Mouse (Mus musculus) adrenal gland, adult 2 months (tissue): ENCODE measurements around the gene Lamtor2. TPM values are rescaled to one million over a fixed set of nuclear protein-coding genes. Genes with fewer than 3 reads are reported as not detected.

ENCODE experiments used
- DNase-seq: peaks from one replicate; pipeline ENCODE4 v3.0.0; 2021
- polyA plus RNA-seq: library from polyadenylated mRNA; depleted of rRNA; stranded (reverse); fragments of >200 nt; gene quantifications from 2 replicates; pipeline ENCODE4 v1.2.3, GENCODE M21; 2012
- total RNA-seq, 2 experiments: library from RNA; stranded (reverse); gene quantifications; 2 replicates each; pipeline ENCODE4 v1.2.3; 2021

Lamtor2 gene
- total and polyA plus RNA-seq, 3 experiments = 117 to 154 (median 153) TPM

GRCm38 (mm10) chr3:88542486-88542885, 10.4 kb downstream of the Lamtor2 start:
- no peak for DNase-seq

- DNase-seq = no peak
Observed at GRCm38 (mm10) chr3:88541622-88542401, 11.1 kb downstream of the Lamtor2 start.

GRCm38 (mm10) chr3:88540085-88540484, 12.8 kb downstream of the Lamtor2 start:
- DNase-seq = no peak

- no peak for DNase-seq
Observed at GRCm38 (mm10) chr3:88539397-88539796, 13.5 kb downstream of the Lamtor2 start.

- no peak for DNase-seq
Observed at GRCm38 (mm10) chr3:88538271-88539145, 14.4 kb downstream of the Lamtor2 start.

GRCm38 (mm10) chr3:88537146-88537545, 15.7 kb downstream of the Lamtor2 start:
- DNase-seq = no peak

- peak; percentile 88 for DNase-seq
Observed at GRCm38 (mm10) chr3:88536103-88536930, 16.6 kb downstream of the Lamtor2 start.

- DNase-seq = no peak
Observed at GRCm38 (mm10) chr3:88535527-88535926, 17.3 kb downstream of the Lamtor2 start.

- no peak for DNase-seq
Observed at GRCm38 (mm10) chr3:88535005-88535404, 17.9 kb downstream of the Lamtor2 start.

GRCm38 (mm10) chr3:88533706-88534105, 19.2 kb downstream of the Lamtor2 start:
- no peak for DNase-seq

GRCm38 (mm10) chr3:88532689-88533511, 20.0 kb downstream of the Lamtor2 start:
- peak; percentile 33 for DNase-seq

- DNase-seq = no peak
Observed at GRCm38 (mm10) chr3:88532299-88532674, 20.6 kb downstream of the Lamtor2 start, which contains the start of gene Mex3a. Gene Mex3a (plus strand): TSS chr3:88532395.

- DNase-seq = peak; percentile 94
Observed at GRCm38 (mm10) chr3:88531348-88532298, 21.3 kb downstream of the Lamtor2 start.

GRCm38 (mm10) chr3:88530082-88530864, 22.6 kb downstream of the Lamtor2 start:
- no peak for DNase-seq

GRCm38 (mm10) chr3:88529204-88530000, 23.5 kb downstream of the Lamtor2 start:
- DNase-seq = no peak

GRCm38 (mm10) chr3:88528646-88529045, 24.2 kb downstream of the Lamtor2 start:
- no peak for DNase-seq

- no peak for DNase-seq
Observed at GRCm38 (mm10) chr3:88527565-88527964, 25.3 kb downstream of the Lamtor2 start.
